In genomic region chr5:137287032-137287952, GRCm38 (mm10) we compare ENCODE assay signal across 8 mouse cellular contexts. TPM values are rescaled to one million over a fixed set of nuclear protein-coding genes. Genes with fewer than 3 reads are reported as not detected.
DNase-seq lines count a peak whose midpoint lies in the region; ATAC-seq lines count a peak whose summit lies in the region.

Gene Ache, plus strand, starts transcription at chr5:137287519.

- peak within 1 kb of the TSS; percentile 40 for H3K9ac ChIP-seq in forebrain, embryonic 15.5 days (replicated peaks)
- peak within 1 kb of the TSS; percentile 74 for H3K9ac ChIP-seq in hindbrain, embryonic 16.5 days (ENCODE audit: low read depth, low read length)
- peak within 1 kb of the TSS; percentile 31 for H3K9ac ChIP-seq in limb, embryonic 15.5 days

- H3K27ac ChIP-seq in forebrain, embryonic 15.5 days (replicated peaks) = peak within 1 kb of the TSS; percentile 36; the same call in 1 of the 2 replicates
- H3K27ac ChIP-seq in hindbrain, embryonic 16.5 days (ENCODE audit: low read depth, low read length) = peak within 1 kb of the TSS; percentile 77
- H3K27ac ChIP-seq in limb, embryonic 15.5 days = no peak within 1 kb of the TSS

- peak; percentile 66 for ATAC-seq in forebrain, embryonic 15.5 days (replicated peaks)
- ATAC-seq in hindbrain, embryonic 16.5 days = peak; percentile 80
- ATAC-seq in limb, embryonic 15.5 days (ENCODE audit: insufficient number of reproducible peaks, low FRiP score, low TSS enrichment, low read depth) = 0 out of 2 replicates have a peak, but pooled peaks have one; percentile 4

- peak within 1 kb of the TSS; percentile 97 for H3K4me2 ChIP-seq in forebrain, embryonic 15.5 days (replicated peaks)
- H3K4me2 ChIP-seq in hindbrain, embryonic 16.5 days (ENCODE audit: low read length) = peak within 1 kb of the TSS; percentile 93
- peak within 1 kb of the TSS; percentile 88 for H3K4me2 ChIP-seq in limb, embryonic 15.5 days

- peaks cover 21% of the 10 kb centered on the region for H3K4me1 ChIP-seq in forebrain, embryonic 15.5 days
- H3K4me1 ChIP-seq in hindbrain, embryonic 16.5 days (ENCODE audit: control insufficient read depth, insufficient read depth, low read depth, low read length) = peaks cover 14% of the 10 kb centered on the region
- peaks cover 30% of the 10 kb centered on the region for H3K4me1 ChIP-seq in limb, embryonic 15.5 days

- H3K27me3 ChIP-seq in forebrain, embryonic 15.5 days = peaks cover 27% of the 10 kb centered on the region
- H3K27me3 ChIP-seq in hindbrain, embryonic 16.5 days (replicated peaks; ENCODE audit: control insufficient read depth, insufficient read depth, low read length) = peaks cover 13% of the 10 kb centered on the region
- peaks cover 62% of the 10 kb centered on the region for H3K27me3 ChIP-seq in limb, embryonic 15.5 days

- H3K36me3 ChIP-seq in forebrain, embryonic 15.5 days = no peaks in the 10 kb centered on the region
- H3K36me3 ChIP-seq in hindbrain, embryonic 16.5 days (ENCODE audit: control insufficient read depth, insufficient read depth, low read length) = no peaks in the 10 kb centered on the region
- no peaks in the 10 kb centered on the region for H3K36me3 ChIP-seq in limb, embryonic 15.5 days

- peak within 1 kb of the TSS; percentile 53 for H3K4me3 ChIP-seq in forebrain, embryonic 15.5 days
- H3K4me3 ChIP-seq in hindbrain, embryonic 16.5 days (ENCODE audit: low read length) = peak within 1 kb of the TSS; percentile 66
- H3K4me3 ChIP-seq in limb, embryonic 15.5 days = peak within 1 kb of the TSS; percentile 41

- under 1% methylated on average over 40 of the region's 40 CpGs for WGBS in forebrain, embryonic 15.5 days
- WGBS in hindbrain, embryonic 16.5 days = under 1% methylated on average over 31 of the region's 40 CpGs
- WGBS in limb, embryonic 15.5 days = 2% methylated on average over 40 of the region's 40 CpGs

- peak; percentile 30 for DNase-seq in thymus, postnatal 0 days (ENCODE audit: low spot score)
- DNase-seq in thymus, postnatal 25 days = no peak
- peak; percentile 82 to 83 for DNase-seq in cerebellum, adult 18-20 months
- peak; percentile 78 for DNase-seq in retina, postnatal 1 day
- DNase-seq in urinary bladder, adult 2 months (ENCODE audit: low spot score) = no peak

- no peaks in the 10 kb centered on the region for H3K9me3 ChIP-seq in forebrain, embryonic 15.5 days
- no peaks in the 10 kb centered on the region for H3K9me3 ChIP-seq in hindbrain, embryonic 16.5 days (ENCODE audit: control insufficient read depth, low read length)
- no peaks in the 10 kb centered on the region for H3K9me3 ChIP-seq in limb, embryonic 15.5 days

RNA-seq across cellular contexts. Expression of gene Ache, which starts in this region (rescaled TPM):
- 25.9 and 26.3 TPM in 2 replicates for polyA plus RNA-seq in thymus, postnatal 0 days (2015; fragmentation: Nextera tagmentation; extraction: Ambion mirVana)
- 7.7 and 11.2 TPM in 2 replicates for polyA plus RNA-seq in forebrain, embryonic 15.5 days (2015; fragmentation: Nextera tagmentation; extraction: Ambion mirVana)
- polyA plus RNA-seq in hindbrain, embryonic 16.5 days (2015; fragmentation: Nextera tagmentation; extraction: Ambion mirVana) = 86.8 and 102 TPM in 2 replicates
- 11.3 and 25.3 TPM in 2 replicates for polyA plus RNA-seq in limb, embryonic 15.5 days (2015; fragmentation: Nextera tagmentation; extraction: Ambion mirVana)
- 0.87 and 1.1 TPM in 2 replicates for polyA plus RNA-seq in urinary bladder, adult 2 months (2012; rRNA removed)

Comparison
In these comparisons a context has a peak if more than half of its experiments do, and no peak if none do; other contexts are left out.
1. DNase-seq: peak in thymus, postnatal 0 days (single experiment), cerebellum, adult 18-20 months (2 of 2) and retina, postnatal 1 day (single experiment); none in thymus, postnatal 25 days (single experiment) and urinary bladder, adult 2 months (single experiment).
2. ATAC-seq: peak in every context shown above with its lines; median percentile 80 in hindbrain, embryonic 16.5 days; 66 in forebrain, embryonic 15.5 days; 4 in limb, embryonic 15.5 days.
3. Peak in every context shown above with its lines, with median percentiles within 50 percentile points of each other: H3K4me2 ChIP-seq, H3K4me3 ChIP-seq and H3K9ac ChIP-seq.